Mouse (Mus musculus) testis, adult 2 months (tissue): ENCODE results near the gene Tor3a. TPM values are rescaled to one million over a fixed set of nuclear protein-coding genes. Genes with fewer than 3 reads are reported as not detected.

Source experiments
- H3K27ac ChIP-seq: fragments of 200-500 bp; 2 replicates; pipeline ENCODE4 v1.5.1; 2012; ENCODE audit warnings: low read depth, low read length; ENCODE audit not compliant: control insufficient read depth, insufficient read depth
- H3K27me3 ChIP-seq: fragments of 200-500 bp; 2 replicates; pipeline ENCODE4 v1.6.1; 2012; ENCODE audit warnings: mild to moderate bottlenecking, low read length, moderate library complexity; ENCODE audit not compliant: control insufficient read depth, insufficient read depth
- H3K36me3 ChIP-seq: fragments of 200-500 bp; 2 replicates; pipeline ENCODE4 v1.6.1; 2012; ENCODE audit warnings: mild to moderate bottlenecking, low read length; ENCODE audit not compliant: control insufficient read depth, insufficient read depth
- H3K4me1 ChIP-seq: fragments of 200-500 bp; 2 replicates; pipeline ENCODE4 v1.6.1; 2012; ENCODE audit warnings: low read length; ENCODE audit not compliant: control insufficient read depth, insufficient read depth
- H3K4me3 ChIP-seq: fragments of 200-500 bp; 2 replicates; pipeline ENCODE4 v1.5.1; 2012; ENCODE audit warnings: low read depth, mild to moderate bottlenecking, low read length, moderate library complexity, mixed read lengths; ENCODE audit not compliant: control insufficient read depth
- CTCF ChIP-seq: fragments of 200-500 bp; IDR thresholded peaks from 2 replicates; pipeline ENCODE4 v1.5.1; 2012; ENCODE audit warnings: low read depth, mild to moderate bottlenecking, inconsistent platforms, low read length, moderate library complexity; ENCODE audit not compliant: control insufficient read depth, insufficient read depth, insufficient replicate concordance
- POLR2A ChIP-seq: fragments of 200-500 bp; IDR thresholded peaks from 2 replicates; pipeline ENCODE4 v1.6.1; 2012; ENCODE audit warnings: low read depth, mild to moderate bottlenecking, inconsistent platforms, low read length, moderate library complexity; ENCODE audit not compliant: control insufficient read depth
- polyA plus RNA-seq: library from polyadenylated mRNA; depleted of rRNA; stranded (reverse); fragments of >200 nt; gene quantifications from 2 replicates; pipeline ENCODE4 v1.2.3, GENCODE M21; 2012

Tor3a gene
- polyA plus RNA-seq, 1 experiment, result 0.94 TPM

DNA sequence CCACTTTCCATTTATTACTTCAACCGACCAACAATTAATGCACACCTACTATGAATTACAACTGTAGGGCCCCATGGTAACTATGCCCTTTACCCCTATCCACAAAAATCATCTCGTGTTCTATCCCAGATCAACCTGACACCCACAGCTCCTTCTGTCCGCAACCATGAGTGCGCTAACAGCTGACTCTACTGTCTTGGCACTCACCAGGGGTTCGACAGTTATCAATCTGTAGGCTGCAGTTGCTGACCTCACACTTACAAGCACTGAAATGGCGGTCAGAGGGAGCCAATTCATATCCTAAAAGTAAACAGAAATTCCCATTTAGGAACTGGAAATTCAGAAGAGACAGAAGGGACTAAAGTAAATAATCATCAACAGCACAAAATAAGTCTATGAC is 42.5 kb upstream of the Tor3a start:
- Histone ChIP-seq H3K27me3 (no peaks in the 10 kb centered on the region), H3K4me3 (no peak overlapping the region), H3K27ac (no peak overlapping the region), H3K4me1 (peaks cover 2% of the 10 kb centered on the region; the same call in 1 of the 2 replicates), H3K36me3 (peaks cover 1% of the 10 kb centered on the region; the same call in 1 of the 2 replicates)
- TF ChIP-seq POLR2A (no peak), CTCF (no peak)

DNA sequence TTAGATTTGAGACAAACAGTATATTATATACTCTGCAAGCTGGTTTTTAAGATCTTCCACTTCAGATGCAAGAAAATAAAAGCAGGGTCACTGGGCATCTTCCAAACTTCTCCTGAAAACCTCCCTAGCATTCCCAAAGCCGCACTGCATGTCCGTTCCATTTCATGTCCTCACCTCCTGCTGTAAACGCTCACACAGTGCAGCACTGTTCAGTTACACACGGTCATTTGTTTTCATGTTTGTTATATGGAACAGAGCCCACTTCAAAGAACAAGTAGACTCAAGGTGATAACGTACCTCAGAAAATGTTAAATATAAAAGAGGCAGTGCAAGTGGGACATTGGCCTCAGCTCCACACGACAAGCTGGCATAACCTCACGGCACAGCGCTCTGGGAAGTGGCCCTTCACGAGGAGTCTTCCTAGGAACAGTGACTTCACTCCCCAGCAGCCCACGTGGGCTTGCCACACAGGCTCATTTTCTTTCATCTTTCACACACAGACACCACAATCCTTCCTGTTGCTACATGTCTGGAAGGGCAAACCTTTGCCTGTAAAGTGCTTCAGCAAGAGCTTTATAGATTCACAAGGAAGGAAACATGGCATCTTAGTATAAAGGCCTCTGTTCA is 36.4 kb upstream of the Tor3a start:
- no peaks in the 10 kb centered on the region; the same call in 1 of the 2 replicates for H3K36me3 ChIP-seq
- TF ChIP-seq POLR2A (no peak), CTCF (no peak)
- no peak overlapping the region for H3K4me3 ChIP-seq
- H3K27ac ChIP-seq, result no peak overlapping the region
- H3K4me1 ChIP-seq, result no peaks in the 10 kb centered on the region
- H3K27me3 ChIP-seq, result no peaks in the 10 kb centered on the region

DNA sequence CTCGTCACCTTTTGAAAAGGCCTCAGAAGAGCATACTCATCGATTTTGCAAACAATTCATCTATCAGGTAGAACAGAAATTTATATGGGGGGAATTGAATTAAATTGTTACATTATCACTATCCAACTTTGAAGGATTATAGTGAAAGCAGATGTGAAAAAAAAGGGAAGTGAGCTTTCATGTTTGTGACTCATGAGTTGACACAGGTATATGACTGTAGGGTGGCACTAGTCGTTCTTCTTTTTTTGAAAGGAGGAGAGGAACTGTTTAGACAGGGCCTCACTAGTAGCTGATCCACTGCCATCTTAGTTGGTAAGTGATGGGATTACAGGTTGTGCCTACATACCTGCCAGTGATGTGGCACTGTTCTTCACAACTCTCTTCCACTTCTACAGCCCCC is 34.5 kb upstream of the Tor3a start:
- no peaks in the 10 kb centered on the region; the same call in none of the 2 replicates for H3K36me3 ChIP-seq
- no peak overlapping the region for H3K27ac ChIP-seq
- H3K4me1 ChIP-seq, result no peaks in the 10 kb centered on the region
- no peak overlapping the region for H3K4me3 ChIP-seq
- TF ChIP-seq POLR2A (no peak), CTCF (no peak)
- H3K27me3 ChIP-seq, result no peaks in the 10 kb centered on the region

DNA sequence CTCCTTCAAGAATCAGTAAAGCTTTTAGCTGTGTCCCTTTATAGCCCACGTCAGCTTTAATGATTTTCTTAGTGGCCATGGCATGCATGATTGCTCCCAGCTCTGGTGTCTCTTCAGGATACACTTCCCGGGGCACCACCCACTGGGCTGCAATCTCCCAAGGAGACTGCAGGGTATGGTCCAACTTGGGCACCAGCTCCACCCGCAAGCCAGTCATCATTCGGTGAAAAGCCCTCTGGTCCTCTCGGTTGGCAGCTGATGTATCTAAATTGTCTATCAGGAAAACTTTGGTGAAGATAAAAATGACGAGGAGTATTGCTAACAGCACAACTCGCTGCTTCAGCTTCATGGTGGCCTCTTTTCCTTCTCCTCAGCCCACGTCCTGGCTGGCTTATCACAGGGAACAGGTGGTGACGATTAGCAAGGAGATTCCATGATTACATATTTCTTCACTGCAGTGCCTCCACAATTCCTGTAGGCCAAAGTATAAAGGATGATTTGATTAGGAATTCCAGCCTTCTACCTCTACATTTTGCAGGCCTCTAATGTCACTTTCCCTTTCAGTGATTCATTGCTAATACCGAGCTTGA is 31.6 kb upstream of the Tor3a start:
- no peaks in the 10 kb centered on the region; the same call in none of the 2 replicates for H3K36me3 ChIP-seq
- H3K27me3 ChIP-seq, result no peaks in the 10 kb centered on the region
- TF ChIP-seq POLR2A (no peak), CTCF (no peak)

DNA sequence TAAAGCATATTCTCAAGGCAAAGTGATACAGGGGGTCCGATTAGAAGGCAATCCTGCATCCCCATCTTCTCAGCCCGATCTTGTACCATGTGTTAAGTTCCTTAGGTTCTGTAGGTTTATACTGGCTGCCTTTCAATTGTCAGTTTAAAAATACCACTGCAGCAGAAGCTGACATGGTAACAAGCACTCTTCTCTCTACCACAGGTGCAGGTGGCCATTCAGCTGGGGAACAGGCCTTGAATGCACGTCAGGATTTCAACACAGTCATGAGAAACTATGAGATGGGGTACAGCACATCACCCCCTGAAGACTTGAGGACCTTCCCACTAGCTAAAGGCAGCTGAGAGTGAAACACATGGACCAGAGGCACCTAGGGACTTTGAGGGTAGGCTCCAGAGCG is 29.3 kb upstream of the Tor3a start:
- TF ChIP-seq CTCF (no peak), POLR2A (no peak)
- H3K27me3 ChIP-seq, result no peaks in the 10 kb centered on the region
- peaks cover 1% of the 10 kb centered on the region for H3K36me3 ChIP-seq
- no peak overlapping the region for H3K27ac ChIP-seq
- no peak overlapping the region for H3K4me3 ChIP-seq
- H3K4me1 ChIP-seq, result no peaks in the 10 kb centered on the region

More for the DNA sequence above, 31.6 kb upstream of the Tor3a start:
- no peak overlapping the region for H3K27ac ChIP-seq
- no peaks in the 10 kb centered on the region for H3K4me1 ChIP-seq
- no peak overlapping the region for H3K4me3 ChIP-seq

DNA sequence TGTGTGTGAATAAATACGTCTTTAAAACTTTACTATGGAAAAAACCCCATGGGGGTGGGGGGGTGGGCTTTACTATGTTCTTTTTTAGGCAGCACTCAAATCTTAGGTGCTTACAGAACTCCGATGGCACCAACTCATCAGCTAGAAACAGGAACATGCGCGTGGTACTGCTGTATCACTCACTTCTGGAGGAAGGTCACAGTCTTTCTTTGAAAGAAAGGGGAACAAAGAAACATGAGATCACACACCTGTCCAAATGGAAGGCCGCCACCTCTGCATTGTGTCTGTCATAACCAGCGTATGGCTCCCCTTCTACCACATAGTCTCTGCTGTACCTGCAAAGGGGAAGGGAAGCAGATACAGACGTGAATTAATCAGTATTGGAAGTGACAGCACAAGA is 28.0 kb upstream of the Tor3a start:
- H3K4me1 ChIP-seq, result no peaks in the 10 kb centered on the region
- H3K27me3 ChIP-seq, result no peaks in the 10 kb centered on the region
- TF ChIP-seq POLR2A (no peak), CTCF (no peak)
- no peak overlapping the region for H3K27ac ChIP-seq
- H3K4me3 ChIP-seq, result no peak overlapping the region
- H3K36me3 ChIP-seq, result peaks cover 1% of the 10 kb centered on the region

DNA sequence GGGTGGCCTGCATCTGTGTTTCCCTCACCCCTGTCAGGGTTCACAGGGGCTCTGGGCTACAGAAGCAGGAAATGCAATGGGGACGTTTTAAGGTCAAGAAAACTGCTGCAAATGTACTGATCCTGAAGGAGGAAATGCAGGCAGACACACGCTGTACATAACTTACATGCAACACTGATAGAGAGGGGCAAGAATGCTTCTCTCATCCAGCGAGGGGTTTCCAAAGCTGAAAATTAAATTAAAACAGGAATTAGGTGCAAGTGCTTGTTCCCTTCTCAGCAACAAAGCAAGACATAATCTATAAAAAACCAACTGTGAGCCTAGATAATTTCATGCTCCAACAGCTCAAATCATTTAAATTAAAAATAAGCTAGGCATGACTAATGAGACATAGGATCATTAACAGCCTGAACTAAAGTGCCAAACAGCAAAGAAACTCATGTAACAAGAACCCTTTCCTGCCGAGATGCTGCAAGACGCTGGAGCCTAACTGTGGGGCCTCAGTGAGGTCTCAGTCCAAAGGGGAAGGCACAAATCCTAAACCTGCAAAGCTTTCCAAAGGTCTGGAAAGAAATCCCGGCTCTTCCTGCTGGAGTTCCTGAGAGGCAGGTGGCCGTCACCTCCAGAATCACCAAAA is 12.0 kb upstream of the Tor3a start:
- TF ChIP-seq CTCF, result no peak
- TF ChIP-seq POLR2A, result no peak
- H3K36me3 ChIP-seq, result peaks cover 1% of the 10 kb centered on the region
- no peak overlapping the region for H3K27ac ChIP-seq
- no peaks in the 10 kb centered on the region for H3K27me3 ChIP-seq
- no peaks in the 10 kb centered on the region for H3K4me1 ChIP-seq
- no peak overlapping the region for H3K4me3 ChIP-seq
